Mouse (Mus musculus) E14TG2a.4 (cell line): ENCODE data around the gene Eid2.

Experiments
- H3K27me3 ChIP-seq: 2 replicates; pipeline ENCODE4 v1.6.1; 2014; ENCODE audit warnings: low read length, control low read depth; ENCODE audit not compliant: insufficient read depth
- H3K36me3 ChIP-seq: 2 replicates; pipeline ENCODE4 v1.6.1; 2014; ENCODE audit warnings: low read length, control low read depth; ENCODE audit not compliant: insufficient read depth
- H3K4me1 ChIP-seq: replicated peaks from 2 replicates; pipeline ENCODE4 v1.6.1; 2014; ENCODE audit warnings: low read depth, low read length, control low read depth
- H3K4me3 ChIP-seq: replicated peaks from 2 replicates; pipeline ENCODE4 v1.5.1; 2014; ENCODE audit warnings: mild to moderate bottlenecking, low read length
- H3K9me3 ChIP-seq: 2 replicates; pipeline ENCODE4 v1.6.1; 2014; ENCODE audit warnings: low read length, control low read depth
- CTCF ChIP-seq: conservative IDR thresholded peaks from 2 replicates; pipeline ENCODE4 v1.5.1; 2014; ENCODE audit warnings: low read length
- NANOG ChIP-seq: IDR thresholded peaks from 2 replicates; pipeline ENCODE4 v1.6.1; 2014; ENCODE audit warnings: borderline replicate concordance, low read length, mixed read lengths
- POU5F1 ChIP-seq: IDR thresholded peaks from 2 replicates; pipeline ENCODE4 v1.6.1; 2014; ENCODE audit warnings: low read length, borderline replicate concordance

The Eid2 gene

GRCm38 (mm10) chr7:28305641-28306040 is 38.0 kb downstream of the Eid2 start:
- Histone ChIP-seq H3K27me3 (peaks cover 10% of the 10 kb centered on the region), H3K36me3 (peaks cover 72% of the 10 kb centered on the region), H3K4me3 (no peak overlapping the region), H3K9me3 (no peaks in the 10 kb centered on the region), H3K4me1 (peaks cover 59% of the 10 kb centered on the region)
- TF ChIP-seq NANOG (no peak), CTCF (no peak), POU5F1 (no peak)

GRCm38 (mm10) chr7:28306216-28306615 is 38.5 kb downstream of the Eid2 start:
- H3K27me3 ChIP-seq, result peaks cover 4% of the 10 kb centered on the region
- H3K4me3 ChIP-seq, result no peak overlapping the region
- TF ChIP-seq NANOG, result no peak
- no peak for TF ChIP-seq CTCF
- no peak for TF ChIP-seq POU5F1
- H3K36me3 ChIP-seq, result peaks cover 75% of the 10 kb centered on the region
- H3K9me3 ChIP-seq, result no peaks in the 10 kb centered on the region
- peaks cover 59% of the 10 kb centered on the region for H3K4me1 ChIP-seq

GRCm38 (mm10) chr7:28309737-28310136 is 42.1 kb downstream of the Eid2 start:
- TF ChIP-seq NANOG (no peak), POU5F1 (no peak), CTCF (no peak)
- Histone ChIP-seq H3K4me3 (no peak overlapping the region; the same call in 1 of the 2 replicates), H3K4me1 (peaks cover 47% of the 10 kb centered on the region), H3K27me3 (no peaks in the 10 kb centered on the region), H3K9me3 (no peaks in the 10 kb centered on the region), H3K36me3 (peaks cover 71% of the 10 kb centered on the region)

GRCm38 (mm10) chr7:28311151-28311925 is 43.7 kb downstream of the Eid2 start:
- peaks cover 71% of the 10 kb centered on the region for H3K36me3 ChIP-seq
- H3K4me3 ChIP-seq, result peak overlapping the region; percentile 100
- no peak for TF ChIP-seq CTCF
- no peak for TF ChIP-seq NANOG
- no peak for TF ChIP-seq POU5F1
- H3K4me1 ChIP-seq, result peaks cover 38% of the 10 kb centered on the region
- no peaks in the 10 kb centered on the region for H3K9me3 ChIP-seq
- no peaks in the 10 kb centered on the region for H3K27me3 ChIP-seq

DNA sequence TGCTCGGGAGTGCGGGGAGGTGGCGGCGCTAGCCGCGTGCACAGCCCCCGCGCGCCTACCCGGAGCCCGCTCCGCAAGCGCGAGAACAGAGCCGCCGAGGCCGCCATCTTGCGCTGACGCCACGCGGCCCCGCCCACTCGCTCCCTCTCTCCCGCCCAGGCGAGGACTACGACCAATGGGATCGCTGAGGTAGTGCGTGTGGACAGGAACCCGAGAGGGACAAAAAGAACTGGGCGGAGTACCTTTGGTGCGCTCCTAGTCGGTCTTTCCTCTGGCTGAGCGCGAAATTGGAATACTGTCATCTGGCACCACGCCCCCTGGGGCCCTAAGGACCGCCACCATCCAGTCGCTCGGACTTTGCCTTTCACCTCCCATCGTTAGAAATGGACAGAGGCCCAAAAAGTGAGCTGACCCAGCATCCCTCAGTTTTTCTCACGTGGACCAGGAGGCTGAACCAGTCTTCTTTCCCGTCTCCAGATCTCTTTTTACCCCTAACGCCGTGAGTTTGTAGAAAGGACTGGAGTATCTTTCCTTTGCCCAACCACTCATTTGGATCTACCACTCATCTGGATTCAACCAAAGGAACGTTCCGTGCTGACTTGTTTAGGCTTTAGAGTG is 44.4 kb downstream of the Eid2 start, which contains the start of gene Timm50:
Timm50 (minus strand) TSS at position 147 of the 618 bp plus-strand sequence.
- Histone ChIP-seq H3K4me1 (peaks cover 34% of the 10 kb centered on the region), H3K27me3 (no peaks in the 10 kb centered on the region), H3K9me3 (no peaks in the 10 kb centered on the region), H3K4me3 (peak within 1 kb of the TSS; percentile 100), H3K36me3 (peaks cover 71% of the 10 kb centered on the region)
- TF ChIP-seq POU5F1 (no peak), NANOG (no peak), CTCF (no peak)

GRCm38 (mm10) chr7:28318036-28318435 is 50.4 kb downstream of the Eid2 start:
- TF ChIP-seq NANOG, result no peak
- TF ChIP-seq POU5F1, result no peak
- no peak for TF ChIP-seq CTCF
- H3K9me3 ChIP-seq, result no peaks in the 10 kb centered on the region
- peaks cover 13% of the 10 kb centered on the region for H3K4me1 ChIP-seq
- no peaks in the 10 kb centered on the region for H3K27me3 ChIP-seq
- no peak overlapping the region for H3K4me3 ChIP-seq
- peaks cover 92% of the 10 kb centered on the region for H3K36me3 ChIP-seq

GRCm38 (mm10) chr7:28318714-28319113 is 51.0 kb downstream of the Eid2 start:
- Histone ChIP-seq H3K9me3 (no peaks in the 10 kb centered on the region), H3K4me1 (peaks cover 8% of the 10 kb centered on the region), H3K27me3 (no peaks in the 10 kb centered on the region), H3K36me3 (peaks cover 98% of the 10 kb centered on the region), H3K4me3 (no peak overlapping the region)
- no peak for TF ChIP-seq NANOG
- no peak for TF ChIP-seq CTCF
- no peak for TF ChIP-seq POU5F1
